Mouse (Mus musculus): ENCODE data around the gene Nucb1.

- TF ChIP-seq CTCF (IDR thresholded peaks at IDR 0.05; ENCODE audit: extremely low read depth, insufficient read depth, insufficient read length, insufficient replicate concordance) (no peak), POLR2A (IDR thresholded peaks at IDR 0.05; ENCODE audit: low read depth, low read length) (no peak)
Observed at GRCm38 (mm10) chr7:45492951-45493350, 17.3 kb downstream of the Nucb1 start.

All from spleen, adult 2 months (tissue).